Mouse (Mus musculus) B cell, adult 67 days (primary cell): ENCODE results near the gene Esp16. TPM values are rescaled to one million over a fixed set of nuclear protein-coding genes. Genes with fewer than 3 reads are reported as not detected.

Source experiments
- total RNA-seq, 2 experiments: library from RNA; stranded (reverse); gene quantifications; 4 replicates each; pipeline ENCODE4 v1.2.4; 2023

The Esp16 gene
- total RNA-seq, result not detected

GRCm38 (mm10) chr17:39535842-39536241 is at the start of gene Esp16:
Gene Esp16 (plus strand): TSS chr17:39536142.

Other genes with a start within 250 kb of the Esp16 start
- not detected for gene Esp18, start 129.8 kb upstream of the Esp16 start, total RNA-seq
- not detected for gene Esp15, start 104.8 kb downstream of the Esp16 start, total RNA-seq